Mouse (Mus musculus) thymus, postnatal 4 days (tissue): ENCODE measurements around the gene Pah.

Experiments used
- DNase-seq: peaks from one replicate; pipeline ENCODE4 v3.0.0; 2021

The Pah gene

GRCm38 (mm10) chr10:87508581-87508980 is 13.0 kb upstream of the Pah start:
- no peak for DNase-seq

GRCm38 (mm10) chr10:87513052-87513451 is 8.5 kb upstream of the Pah start:
- DNase-seq, result no peak

GRCm38 (mm10) chr10:87518585-87518984 is 3.0 kb upstream of the Pah start:
- no peak for DNase-seq

GRCm38 (mm10) chr10:87520401-87521116 is 1.0 kb upstream of the Pah start:
- no peak for DNase-seq

- no peak for DNase-seq
Observed at GRCm38 (mm10) chr10:87534172-87534571, 12.6 kb downstream of the Pah start.

GRCm38 (mm10) chr10:87545759-87546158 is 24.2 kb downstream of the Pah start:
- no peak for DNase-seq

- no peak for DNase-seq
Observed at GRCm38 (mm10) chr10:87546299-87547234, 25.0 kb downstream of the Pah start.

- peak; percentile 25 for DNase-seq
Observed at GRCm38 (mm10) chr10:87552726-87553125, 31.1 kb downstream of the Pah start.

GRCm38 (mm10) chr10:87556441-87556840 is 34.8 kb downstream of the Pah start:
- no peak for DNase-seq

- DNase-seq, result no peak
Observed at GRCm38 (mm10) chr10:87563818-87564217, 42.2 kb downstream of the Pah start.

- DNase-seq, result no peak
Observed at GRCm38 (mm10) chr10:87565712-87566111, 44.1 kb downstream of the Pah start.

- no peak for DNase-seq
Observed at GRCm38 (mm10) chr10:87572500-87572899, 50.9 kb downstream of the Pah start.

- peak; percentile 16 for DNase-seq
Observed at GRCm38 (mm10) chr10:87586696-87587095, 65.1 kb downstream of the Pah start.

- no peak for DNase-seq
Observed at GRCm38 (mm10) chr10:87593916-87594315, 72.3 kb downstream of the Pah start.

GRCm38 (mm10) chr10:87596361-87597074 is 74.9 kb downstream of the Pah start:
- peak; percentile 15 for DNase-seq

- no peak for DNase-seq
Observed at GRCm38 (mm10) chr10:87597075-87597677, 75.6 kb downstream of the Pah start.

- DNase-seq, result no peak
Observed at GRCm38 (mm10) chr10:87602151-87602550, 80.6 kb downstream of the Pah start.

- DNase-seq, result no peak
Observed at GRCm38 (mm10) chr10:87625196-87625595, 103.6 kb downstream of the Pah start.
